Mouse (Mus musculus) erythroblast, adult 5-6 weeks (primary cell): ENCODE results near the gene Sqstm1. TPM values are rescaled to one million over a fixed set of nuclear protein-coding genes. Genes with fewer than 3 reads are reported as not detected.

Experiments
- total RNA-seq, 2 experiments: library from RNA; stranded (forward) in 1 of 2; stranded (reverse) in 1 of 2; fragments of 150-400 nt in 1 of 2; fragments of 200-764, 138-1000 nt in 1 of 2; gene quantifications; 2 replicates each; pipeline versions ENCODE4 v1.2.3 to v1.2.4; 2015 to 2017; ENCODE audit warnings: low replicate concordance in 2 of 2

The Sqstm1 gene
- total RNA-seq, 2 experiments from 2014 or later = 101 to 596 TPM

Other genes starting within 250 kb of the Sqstm1 start
- gene Rnf130, start 185.5 kb downstream of the Sqstm1 start, total RNA-seq (2015; ENCODE audit: low replicate concordance) = 78.8 and 84.9 TPM in 2 replicates
- gene Rnf130, start 185.5 kb downstream of the Sqstm1 start, total RNA-seq (2017; ENCODE audit: low replicate concordance) = 45.4 and 63.6 TPM in 2 replicates
- 6.1 and 12.5 TPM in 2 replicates for gene Tbc1d9b, start 79.4 kb downstream of the Sqstm1 start, total RNA-seq (2015; ENCODE audit: low replicate concordance)
- gene Tbc1d9b, start 79.4 kb downstream of the Sqstm1 start, total RNA-seq (2017; ENCODE audit: low replicate concordance) = 15.9 and 30.5 TPM in 2 replicates
- 6.7 and 9.8 TPM in 2 replicates for gene Mrnip, start 36.4 kb downstream of the Sqstm1 start, total RNA-seq (2015; ENCODE audit: low replicate concordance)
- 2.8 and 4.0 TPM in 2 replicates for gene Mrnip, start 36.4 kb downstream of the Sqstm1 start, total RNA-seq (2017; ENCODE audit: low replicate concordance)
- 7.1 and 7.7 TPM in 2 replicates for gene Mgat4b, start 63 bp upstream of the Sqstm1 start, total RNA-seq (2015; ENCODE audit: low replicate concordance)
- 5.1 and 10.0 TPM in 2 replicates for gene Mgat4b, start 63 bp upstream of the Sqstm1 start, total RNA-seq (2017; ENCODE audit: low replicate concordance)
- gene Ltc4s, start 27.8 kb upstream of the Sqstm1 start, total RNA-seq (2015; ENCODE audit: low replicate concordance) = not detected in 2 replicates
- 2.2 TPM in 1 of 2 replicates, not detected in the other for gene Ltc4s, start 27.8 kb upstream of the Sqstm1 start, total RNA-seq (2017; ENCODE audit: low replicate concordance)
- gene Maml1, start 81.5 kb upstream of the Sqstm1 start, total RNA-seq (2015; ENCODE audit: low replicate concordance) = 15.2 and 15.7 TPM in 2 replicates
- gene Maml1, start 81.5 kb upstream of the Sqstm1 start, total RNA-seq (2017; ENCODE audit: low replicate concordance) = 7.2 and 10.0 TPM in 2 replicates
- gene Canx, start 114.8 kb upstream of the Sqstm1 start, total RNA-seq (2015; ENCODE audit: low replicate concordance) = 98.6 and 101 TPM in 2 replicates
- 226 and 340 TPM in 2 replicates for gene Canx, start 114.8 kb upstream of the Sqstm1 start, total RNA-seq (2017; ENCODE audit: low replicate concordance)
- gene Cby3, start 143.6 kb upstream of the Sqstm1 start, total RNA-seq (2015; ENCODE audit: low replicate concordance) = not detected in 2 replicates
- gene Cby3, start 143.6 kb upstream of the Sqstm1 start, total RNA-seq (2017; ENCODE audit: low replicate concordance) = not detected in 2 replicates
- 162 and 237 TPM in 2 replicates for gene Hnrnph1, start 166.2 kb upstream of the Sqstm1 start, total RNA-seq (2015; ENCODE audit: low replicate concordance)
- 155 and 222 TPM in 2 replicates for gene Hnrnph1, start 166.2 kb upstream of the Sqstm1 start, total RNA-seq (2017; ENCODE audit: low replicate concordance)
- gene Rufy1, start 220.3 kb upstream of the Sqstm1 start, total RNA-seq (2015; ENCODE audit: low replicate concordance) = 7.3 and 8.6 TPM in 2 replicates
- 7.6 and 7.7 TPM in 2 replicates for gene Rufy1, start 220.3 kb upstream of the Sqstm1 start, total RNA-seq (2017; ENCODE audit: low replicate concordance)